Mouse (Mus musculus) spleen, adult 2 months (tissue): Measurements from ENCODE around the gene Mllt11.

Experiments
- CTCF ChIP-seq: fragments of 200-500 bp; IDR thresholded peaks from 2 replicates; pipeline ENCODE4 v1.5.1; 2011; ENCODE audit warnings: mild to moderate bottlenecking, inconsistent platforms; ENCODE audit not compliant: insufficient read depth, insufficient read length, insufficient replicate concordance; ENCODE audit errors: extremely low read depth
- POLR2A ChIP-seq: fragments of 200-500 bp; IDR thresholded peaks from 2 replicates; pipeline ENCODE4 v1.6.1; 2011; ENCODE audit warnings: low read depth, low read length, inconsistent platforms

DNA sequence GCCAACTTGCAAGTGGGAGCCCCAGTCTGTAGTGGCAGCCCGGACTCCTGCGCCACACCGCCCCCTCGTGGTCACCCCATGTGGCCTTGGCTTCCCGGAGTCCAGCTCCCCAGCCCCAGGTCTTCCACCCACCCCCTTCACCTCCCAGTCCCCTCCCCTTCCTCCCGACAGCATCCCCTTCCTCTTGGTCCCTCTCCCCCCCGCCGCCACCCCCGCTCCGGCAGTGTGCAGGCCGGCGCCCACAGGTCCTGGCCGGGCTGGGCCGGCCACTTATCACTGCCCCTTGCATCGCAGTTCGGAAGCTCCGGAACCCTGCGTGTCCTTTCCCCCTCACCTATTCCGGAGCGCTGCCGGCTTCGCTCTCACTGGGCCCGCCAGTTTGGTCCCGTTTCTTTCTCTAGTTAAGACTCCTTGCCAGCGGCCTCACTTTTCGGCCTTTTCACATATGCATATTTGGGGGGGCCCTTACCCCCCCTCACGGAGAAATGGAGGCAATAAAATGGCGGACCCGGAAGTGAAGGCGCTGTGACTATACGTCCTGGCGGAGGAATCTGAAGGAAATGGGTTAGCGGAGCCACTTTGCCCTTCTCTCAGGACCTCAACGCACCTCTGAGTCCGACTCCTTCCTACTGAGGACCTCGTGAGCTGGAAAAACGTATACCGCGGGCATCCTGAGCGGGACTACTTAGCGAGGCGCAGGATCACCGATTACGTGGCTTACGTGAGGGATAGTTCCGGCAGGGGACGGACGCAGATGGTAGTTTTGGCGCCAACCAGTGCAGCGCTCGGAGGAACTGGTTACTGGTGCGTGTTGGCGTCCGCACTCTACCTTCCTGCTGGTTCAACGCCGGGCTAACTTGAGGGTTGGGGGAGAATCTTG is 14.5 kb downstream of the Mllt11 start, which contains the start of gene Gabpb2:
- TF ChIP-seq CTCF (peak; percentile 89), POLR2A (peak; percentile 67; the same call in 1 of the 2 replicates)
